ENCODE assay signal across 25 mouse cellular contexts in the genomic region with DNA sequence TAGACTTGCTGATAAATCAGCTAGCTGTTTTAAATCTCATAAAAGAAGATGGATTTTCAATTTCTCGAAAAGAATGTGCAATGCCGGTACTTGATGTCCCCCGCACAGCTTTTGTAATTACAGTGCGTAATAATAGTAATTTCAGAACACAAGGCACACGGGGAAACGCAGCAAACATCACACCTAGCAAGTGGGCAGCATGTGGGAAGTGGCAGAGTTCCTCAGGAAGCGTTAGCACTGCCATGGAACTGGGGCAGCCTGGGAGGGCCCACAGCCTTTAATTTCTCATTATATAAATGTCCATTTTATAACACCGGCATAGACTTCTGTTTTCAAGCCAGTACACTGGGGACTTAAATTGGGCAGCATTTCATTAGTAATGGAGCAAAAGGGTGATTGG. TPM values are rescaled to one million over a fixed set of nuclear protein-coding genes. Genes with fewer than 3 reads are reported as not detected.
DNase-seq lines count a peak whose midpoint lies in the region; ATAC-seq and TF ChIP-seq lines count a peak whose summit lies in the region.
"Had no signal": no experiment of that assay in that cellular context is flagged by ENCODE, and none has a peak within 500 bp of the region (broad histone marks: within the 10 kb centered on the region; RNA-seq: fewer than 3 reads in every experiment).

No protein-coding gene starts in this region.

- peaks cover 13% of the 10 kb centered on the region for H3K4me1 ChIP-seq in hindbrain, embryonic 14.5 days (replicated peaks; ENCODE audit: control insufficient read depth, insufficient read depth, low read length)
- H3K4me1 ChIP-seq in hindbrain, postnatal 0 days (ENCODE audit: insufficient read depth, low read length), result no peaks in the 10 kb centered on the region
- H3K4me1 ChIP-seq in neural tube, embryonic 13.5 days (replicated peaks), result peaks cover 29% of the 10 kb centered on the region
- H3K4me1 ChIP-seq: heart, embryonic 10.5 days; limb, embryonic 12.5 days had no signal

- no peaks in the 10 kb centered on the region for H3K36me3 ChIP-seq in hindbrain, embryonic 14.5 days (replicated peaks; ENCODE audit: control insufficient read depth, insufficient read depth)
- H3K36me3 ChIP-seq in hindbrain, postnatal 0 days (ENCODE audit: insufficient read depth, low read length), result no peaks in the 10 kb centered on the region
- 0 out of 2 replicates have a peak, but pooled peaks cover 4% of the 10 kb centered on the region for H3K36me3 ChIP-seq in neural tube, embryonic 13.5 days
- H3K36me3 ChIP-seq: embryonic facial prominence, embryonic 12.5 days; heart, embryonic 10.5 days; limb, embryonic 12.5 days; midbrain, embryonic 15.5 days had no signal

- H3K4me3 ChIP-seq in hindbrain, embryonic 14.5 days (replicated peaks; ENCODE audit: low read length), result no peak overlapping the region
- no peak overlapping the region for H3K4me3 ChIP-seq in hindbrain, postnatal 0 days (ENCODE audit: low read length)
- no peak overlapping the region for H3K4me3 ChIP-seq in neural tube, embryonic 13.5 days
- H3K4me3 ChIP-seq: embryonic facial prominence, embryonic 12.5 days; heart, embryonic 10.5 days; limb, embryonic 12.5 days; midbrain, embryonic 15.5 days had no signal

- peak; percentile 44 for ATAC-seq in hindbrain, embryonic 14.5 days (ENCODE audit: low FRiP score)
- no peak for ATAC-seq in hindbrain, postnatal 0 days
- ATAC-seq in neural tube, embryonic 13.5 days (ENCODE audit: low read depth), result peak; percentile 41; the same call in 1 of the 2 replicates
- ATAC-seq: forebrain, postnatal 0 days; inflammation-experienced regulatory T-cells, adult 6 months; liver, postnatal 0 days; lung, postnatal 0 days; midbrain, embryonic 15.5 days had no signal

- H3K27ac ChIP-seq in hindbrain, embryonic 14.5 days, result no peak overlapping the region
- no peak overlapping the region for H3K27ac ChIP-seq in hindbrain, postnatal 0 days
- no peak overlapping the region for H3K27ac ChIP-seq in neural tube, embryonic 13.5 days (replicated peaks)
- H3K27ac ChIP-seq: embryonic facial prominence, embryonic 12.5 days; heart, embryonic 10.5 days; limb, embryonic 12.5 days; macrophage; midbrain, embryonic 15.5 days had no signal

- TF ChIP-seq CTCF in hindbrain, postnatal 0 days (IDR thresholded peaks at IDR 0.05; ENCODE audit: low read depth), result no peak

- WGBS in hindbrain, embryonic 14.5 days, result 72% methylated on average over 8 of the region's 8 CpGs
- 74% methylated on average over 8 of the region's 8 CpGs for WGBS in hindbrain, postnatal 0 days
- 59% methylated on average over 8 of the region's 8 CpGs for WGBS in neural tube, embryonic 13.5 days

- H3K9ac ChIP-seq in hindbrain, embryonic 14.5 days, result no peak overlapping the region
- no peak overlapping the region for H3K9ac ChIP-seq in hindbrain, postnatal 0 days (replicated peaks; ENCODE audit: low read length)
- H3K9ac ChIP-seq in neural tube, embryonic 13.5 days, result no peak overlapping the region
- H3K9ac ChIP-seq: embryonic facial prominence, embryonic 12.5 days; forebrain, postnatal 0 days; limb, embryonic 12.5 days; liver, postnatal 0 days; midbrain, embryonic 15.5 days had no signal

- DNase-seq in hindbrain, embryonic 14.5 days (ENCODE audit: low spot score), result no peak
- no peak for DNase-seq in hindbrain, postnatal 0 days (ENCODE audit: low spot score)
- no peak for DNase-seq in neural tube, embryonic 10.5 days (ENCODE audit: extremely low spot score, low spot score)
- DNase-seq in brain, adult 2 months (ENCODE audit: low read depth, low spot score), result peak; percentile 66
- peak; percentile 39 for DNase-seq in telencephalon, adult 2 months (ENCODE audit: low read depth, low spot score)
- no peak for DNase-seq in heart, adult 18-20 months
- DNase-seq: adrenal gland, adult 2 months; cerebellum, adult 18-20 months; cerebellum, postnatal 25 days; forebrain, postnatal 0 days; heart, postnatal 4 days; kidney, adult 18-20 months; kidney, postnatal 10 days; layer of hippocampus, postnatal 36 days; liver, postnatal 0 days had no signal

- no peaks in the 10 kb centered on the region for H3K27me3 ChIP-seq in hindbrain, embryonic 14.5 days (ENCODE audit: control insufficient read depth, insufficient read depth, low read length)
- no peaks in the 10 kb centered on the region for H3K27me3 ChIP-seq in hindbrain, postnatal 0 days (ENCODE audit: insufficient read depth, low read length)
- H3K27me3 ChIP-seq in neural tube, embryonic 13.5 days, result no peaks in the 10 kb centered on the region
- H3K27me3 ChIP-seq: embryonic facial prominence, embryonic 12.5 days; limb, embryonic 12.5 days; midbrain, embryonic 15.5 days had no signal

- H3K9me3 ChIP-seq in hindbrain, embryonic 14.5 days (ENCODE audit: control insufficient read depth, low read length), result no peaks in the 10 kb centered on the region
- no peaks in the 10 kb centered on the region for H3K9me3 ChIP-seq in hindbrain, postnatal 0 days (ENCODE audit: low read length)
- H3K9me3 ChIP-seq in neural tube, embryonic 13.5 days, result no peaks in the 10 kb centered on the region
- H3K9me3 ChIP-seq: embryonic facial prominence, embryonic 12.5 days; heart, embryonic 10.5 days; limb, embryonic 12.5 days; midbrain, embryonic 15.5 days had no signal

- no peak overlapping the region for H3K4me2 ChIP-seq in hindbrain, embryonic 14.5 days (replicated peaks)
- no peak overlapping the region for H3K4me2 ChIP-seq in hindbrain, postnatal 0 days (ENCODE audit: low read depth, low read length)
- H3K4me2 ChIP-seq in neural tube, embryonic 13.5 days, result no peak overlapping the region
- H3K4me2 ChIP-seq: embryonic facial prominence, embryonic 12.5 days; limb, embryonic 12.5 days; liver, embryonic 11.5 days; midbrain, embryonic 15.5 days had no signal

RNA-seq across cellular contexts. Expression of gene Mfap3l, which starts 27.1 kb away (rescaled TPM):
- polyA plus RNA-seq in hindbrain, embryonic 14.5 days (2014; fragmentation: Nextera tagmentation; extraction: Ambion mirVana), result 6.8 and 7.7 TPM in 2 replicates
- total RNA-seq in hindbrain, postnatal 0 days (2014; rRNA removed), result 20.0 and 24.5 TPM in 2 replicates
- 4.1 and 4.5 TPM in 2 replicates for polyA plus RNA-seq in hindbrain, postnatal 0 days (2015; fragmentation: Nextera tagmentation; extraction: Ambion mirVana)
- 3.3 and 3.8 TPM in 2 replicates for polyA plus RNA-seq in neural tube, embryonic 13.5 days (2015; fragmentation: Nextera tagmentation; extraction: Ambion mirVana)
- total RNA-seq in heart, adult 18-20 months (2021), result 10 to 100 TPM; 13.6 to 14.3 TPM
- total RNA-seq: MEL had no signal

Comparison
In these comparisons a context has a peak if more than half of its experiments do, and no peak if none do; other contexts are left out.
1. DNase-seq: peak in brain, adult 2 months (single experiment) and telencephalon, adult 2 months (single experiment); none in hindbrain, embryonic 14.5 days (single experiment), hindbrain, postnatal 0 days (single experiment), neural tube, embryonic 10.5 days (single experiment) and heart, adult 18-20 months (0 of 2).